Mouse (Mus musculus): Measurements from ENCODE around the gene Misp. TPM values are rescaled to one million over a fixed set of nuclear protein-coding genes. Genes with fewer than 3 reads are reported as not detected.

Misp gene
- polyA plus RNA-seq, 1 experiment from 2014 or later: 0.39 TPM

- peak; percentile 86 for ATAC-seq (replicated peaks; ENCODE audit: insufficient number of reproducible peaks, low FRiP score, low TSS enrichment, low read depth)
- no peaks in the 10 kb centered on the region for H3K36me3 ChIP-seq (replicated peaks; ENCODE audit: control insufficient read depth, insufficient read depth, low read depth, low read length)
- H3K4me2 ChIP-seq (ENCODE audit: low read depth, low read length): peak overlapping the region; percentile 71
- peak overlapping the region; percentile 33 for H3K4me3 ChIP-seq (ENCODE audit: low read depth, low read length)
- H3K9me3 ChIP-seq (replicated peaks; ENCODE audit: control insufficient read depth, low read length): no peaks in the 10 kb centered on the region
- H3K27me3 ChIP-seq (ENCODE audit: control insufficient read depth, insufficient read depth, low read length): peaks cover 14% of the 10 kb centered on the region; the same call in 1 of the 2 replicates
- peaks cover 3% of the 10 kb centered on the region; the same call in 1 of the 2 replicates for H3K4me1 ChIP-seq (ENCODE audit: control insufficient read depth, insufficient read depth, low read length)
- peak; percentile 93 for DNase-seq (ENCODE audit: low spot score)
- no peak overlapping the region for H3K27ac ChIP-seq (replicated peaks; ENCODE audit: low read depth, low read length)
- no peak overlapping the region for H3K9ac ChIP-seq (replicated peaks; ENCODE audit: low read length)
- 1% methylated on average over 54 of the region's 55 CpGs for WGBS
Observed at GRCm38 (mm10) chr10:79779784-79780663, 40.8 kb upstream of the Misp start.

- Histone ChIP-seq H3K36me3 (replicated peaks; ENCODE audit: control insufficient read depth, insufficient read depth, low read depth, low read length) (no peaks in the 10 kb centered on the region), H3K9ac (replicated peaks; ENCODE audit: low read length) (no peak overlapping the region), H3K9me3 (replicated peaks; ENCODE audit: control insufficient read depth, low read length) (no peaks in the 10 kb centered on the region), H3K4me3 (ENCODE audit: low read depth, low read length) (peak overlapping the region; percentile 33), H3K4me1 (ENCODE audit: control insufficient read depth, insufficient read depth, low read length) (peaks cover 3% of the 10 kb centered on the region; the same call in 1 of the 2 replicates), H3K27me3 (ENCODE audit: control insufficient read depth, insufficient read depth, low read length) (peaks cover 14% of the 10 kb centered on the region; the same call in 1 of the 2 replicates), H3K27ac (replicated peaks; ENCODE audit: low read depth, low read length) (no peak overlapping the region), H3K4me2 (ENCODE audit: low read depth, low read length) (peak overlapping the region; percentile 71)
- ATAC-seq (replicated peaks; ENCODE audit: insufficient number of reproducible peaks, low FRiP score, low TSS enrichment, low read depth) (no peak; the same call in none of the 2 replicates), DNase-seq (ENCODE audit: low spot score) (peak; percentile 64)
- 0% methylated on average over 13 of the region's 13 CpGs for WGBS
Observed at GRCm38 (mm10) chr10:79780664-79781015, 40.1 kb upstream of the Misp start.

GRCm38 (mm10) chr10:79781139-79781538, 39.6 kb upstream of the Misp start:
- H3K36me3 ChIP-seq (replicated peaks; ENCODE audit: control insufficient read depth, insufficient read depth, low read depth, low read length): no peaks in the 10 kb centered on the region
- H3K9ac ChIP-seq (replicated peaks; ENCODE audit: low read length): no peak overlapping the region
- WGBS: 33% methylated on average over 21 of the region's 21 CpGs
- H3K4me1 ChIP-seq (ENCODE audit: control insufficient read depth, insufficient read depth, low read length): peaks cover 3% of the 10 kb centered on the region; the same call in 1 of the 2 replicates
- H3K9me3 ChIP-seq (replicated peaks; ENCODE audit: control insufficient read depth, low read length): no peaks in the 10 kb centered on the region
- H3K4me3 ChIP-seq (ENCODE audit: low read depth, low read length): no peak overlapping the region
- ATAC-seq (replicated peaks; ENCODE audit: insufficient number of reproducible peaks, low FRiP score, low TSS enrichment, low read depth): no peak
- H3K27ac ChIP-seq (replicated peaks; ENCODE audit: low read depth, low read length): no peak overlapping the region
- DNase-seq (ENCODE audit: low spot score): no peak
- H3K27me3 ChIP-seq (ENCODE audit: control insufficient read depth, insufficient read depth, low read length): peaks cover 14% of the 10 kb centered on the region; the same call in 1 of the 2 replicates
- H3K4me2 ChIP-seq (ENCODE audit: low read depth, low read length): peak overlapping the region; percentile 19; the same call in 1 of the 2 replicates

GRCm38 (mm10) chr10:79781956-79782355, 38.8 kb upstream of the Misp start:
- no peak overlapping the region for H3K4me2 ChIP-seq (ENCODE audit: low read depth, low read length)
- H3K9me3 ChIP-seq (replicated peaks; ENCODE audit: control insufficient read depth, low read length): no peaks in the 10 kb centered on the region
- peaks cover 14% of the 10 kb centered on the region; the same call in 1 of the 2 replicates for H3K27me3 ChIP-seq (ENCODE audit: control insufficient read depth, insufficient read depth, low read length)
- 54% methylated on average over 5 of the region's 5 CpGs for WGBS
- H3K4me1 ChIP-seq (ENCODE audit: control insufficient read depth, insufficient read depth, low read length): peaks cover 3% of the 10 kb centered on the region; the same call in 1 of the 2 replicates
- no peak overlapping the region for H3K27ac ChIP-seq (replicated peaks; ENCODE audit: low read depth, low read length)
- DNase-seq (ENCODE audit: low spot score) (no peak), ATAC-seq (replicated peaks; ENCODE audit: insufficient number of reproducible peaks, low FRiP score, low TSS enrichment, low read depth) (no peak)
- H3K9ac ChIP-seq (replicated peaks; ENCODE audit: low read length): no peak overlapping the region
- H3K4me3 ChIP-seq (ENCODE audit: low read depth, low read length): no peak overlapping the region
- no peaks in the 10 kb centered on the region for H3K36me3 ChIP-seq (replicated peaks; ENCODE audit: control insufficient read depth, insufficient read depth, low read depth, low read length)

GRCm38 (mm10) chr10:79783050-79783449, 37.7 kb upstream of the Misp start:
- H3K27me3 ChIP-seq (ENCODE audit: control insufficient read depth, insufficient read depth, low read length): peaks cover 9% of the 10 kb centered on the region; the same call in 1 of the 2 replicates
- peak; percentile 35 for DNase-seq (ENCODE audit: low spot score)
- 62% methylated on average over 7 of the region's 7 CpGs for WGBS

GRCm38 (mm10) chr10:79783920-79784800, 36.6 kb upstream of the Misp start:
- H3K4me1 ChIP-seq (ENCODE audit: control insufficient read depth, insufficient read depth, low read length): no peaks in the 10 kb centered on the region
- 42% methylated on average over 27 of the region's 27 CpGs for WGBS

More at GRCm38 (mm10) chr10:79783050-79783449, 37.7 kb upstream of the Misp start:
- Histone ChIP-seq H3K9ac (replicated peaks; ENCODE audit: low read length) (no peak overlapping the region), H3K27ac (replicated peaks; ENCODE audit: low read depth, low read length) (no peak overlapping the region), H3K4me2 (ENCODE audit: low read depth, low read length) (no peak overlapping the region), H3K36me3 (replicated peaks; ENCODE audit: control insufficient read depth, insufficient read depth, low read depth, low read length) (no peaks in the 10 kb centered on the region), H3K9me3 (replicated peaks; ENCODE audit: control insufficient read depth, low read length) (no peaks in the 10 kb centered on the region), H3K4me1 (ENCODE audit: control insufficient read depth, insufficient read depth, low read length) (no peaks in the 10 kb centered on the region), H3K4me3 (ENCODE audit: low read depth, low read length) (no peak overlapping the region)
- ATAC-seq (replicated peaks; ENCODE audit: insufficient number of reproducible peaks, low FRiP score, low TSS enrichment, low read depth): no peak

GRCm38 (mm10) chr10:79788386-79789158, 32.2 kb upstream of the Misp start:
- Histone ChIP-seq H3K9ac (replicated peaks; ENCODE audit: low read length) (no peak overlapping the region), H3K4me2 (ENCODE audit: low read depth, low read length) (no peak overlapping the region), H3K4me3 (ENCODE audit: low read depth, low read length) (no peak overlapping the region), H3K4me1 (ENCODE audit: control insufficient read depth, insufficient read depth, low read length) (no peaks in the 10 kb centered on the region), H3K36me3 (replicated peaks; ENCODE audit: control insufficient read depth, insufficient read depth, low read depth, low read length) (no peaks in the 10 kb centered on the region), H3K27me3 (ENCODE audit: control insufficient read depth, insufficient read depth, low read length) (no peaks in the 10 kb centered on the region; the same call in 1 of the 2 replicates), H3K27ac (replicated peaks; ENCODE audit: low read depth, low read length) (no peak overlapping the region), H3K9me3 (replicated peaks; ENCODE audit: control insufficient read depth, low read length) (no peaks in the 10 kb centered on the region)
- WGBS: 35% methylated on average over 7 of the region's 7 CpGs
- DNase-seq (ENCODE audit: low spot score) (peak; percentile 80), ATAC-seq (replicated peaks; ENCODE audit: insufficient number of reproducible peaks, low FRiP score, low TSS enrichment, low read depth) (no peak)

More at GRCm38 (mm10) chr10:79783920-79784800, 36.6 kb upstream of the Misp start:
- Histone ChIP-seq H3K27me3 (ENCODE audit: control insufficient read depth, insufficient read depth, low read length) (peaks cover 4% of the 10 kb centered on the region; the same call in 1 of the 2 replicates), H3K36me3 (replicated peaks; ENCODE audit: control insufficient read depth, insufficient read depth, low read depth, low read length) (no peaks in the 10 kb centered on the region), H3K9me3 (replicated peaks; ENCODE audit: control insufficient read depth, low read length) (no peaks in the 10 kb centered on the region), H3K27ac (replicated peaks; ENCODE audit: low read depth, low read length) (no peak overlapping the region), H3K9ac (replicated peaks; ENCODE audit: low read length) (no peak overlapping the region), H3K4me2 (ENCODE audit: low read depth, low read length) (no peak overlapping the region), H3K4me3 (ENCODE audit: low read depth, low read length) (no peak overlapping the region)
- DNase-seq (ENCODE audit: low spot score) (peak; percentile 75), ATAC-seq (replicated peaks; ENCODE audit: insufficient number of reproducible peaks, low FRiP score, low TSS enrichment, low read depth) (no peak)

All from embryonic facial prominence, embryonic 11.5 days (tissue).